Mouse (Mus musculus) hindbrain, embryonic 16.5 days (tissue): Measurements from ENCODE around the gene Gm1110. TPM values are rescaled to one million over a fixed set of nuclear protein-coding genes. Genes with fewer than 3 reads are reported as not detected.
A peak's percentile ranks its signal among the peaks of the same experiment; 100 is the strongest.
"Not testable (repeated sequence)": the region's sequence is repeated elsewhere in the genome, so short reads cannot be mapped to it uniquely, and the experiment has no call there.

ENCODE experiments used
- ATAC-seq: fragments of 200-750 bp; cut with Nextera tagmentation; 2 replicates; pipeline ENCODE4 v1.8.0; 2017; ENCODE audit warnings: moderate TSS enrichment, moderate library complexity
- H3K27ac ChIP-seq: fragments of 300-500 bp; sonication (generic); 2 replicates; pipeline ENCODE4 v1.5.1; 2014; ENCODE audit warnings: low read depth, mild to moderate bottlenecking, control low read depth, low read length, moderate library complexity
- H3K27me3 ChIP-seq: fragments of 300-500 bp; sonication (generic); replicated peaks from 2 replicates; pipeline ENCODE4 v1.6.1; 2014; ENCODE audit warnings: low read length; ENCODE audit not compliant: control insufficient read depth, insufficient read depth
- H3K36me3 ChIP-seq: fragments of 300-500 bp; sonication (generic); 2 replicates; pipeline ENCODE4 v1.6.1; 2014; ENCODE audit warnings: mild to moderate bottlenecking, low read length, moderate library complexity, mixed read lengths; ENCODE audit not compliant: control insufficient read depth, insufficient read depth
- H3K4me1 ChIP-seq: fragments of 300-500 bp; sonication (generic); 2 replicates; pipeline ENCODE4 v1.6.1; 2014; ENCODE audit warnings: low read depth, low read length; ENCODE audit not compliant: control insufficient read depth, insufficient read depth
- H3K4me2 ChIP-seq: fragments of 300-500 bp; sonication (generic); 2 replicates; pipeline ENCODE4 v1.6.1; 2014; ENCODE audit warnings: mild to moderate bottlenecking, low read length, control low read depth, moderate library complexity
- H3K4me3 ChIP-seq: fragments of 300-500 bp; sonication (generic); 2 replicates; pipeline ENCODE4 v1.5.1; 2014; ENCODE audit warnings: mild to moderate bottlenecking, low read length, control low read depth, moderate library complexity
- H3K9ac ChIP-seq: fragments of 300-500 bp; sonication (generic); 2 replicates; pipeline ENCODE4 v1.6.1; 2014; ENCODE audit warnings: low read depth, mild to moderate bottlenecking, control low read depth, low read length, moderate library complexity
- H3K9me3 ChIP-seq: fragments of 300-500 bp; sonication (generic); 2 replicates; pipeline ENCODE4 v1.6.1; 2014; ENCODE audit warnings: mild to moderate bottlenecking, low read length, moderate library complexity; ENCODE audit not compliant: control insufficient read depth
- WGBS: fragments of 180-500 bp; shearing (Covaris S2); extraction: QIAGEN DNeasy Blood & Tissue Kit; methylation state at CpG from one replicate; pipeline ENCODE4 v1.1.7; 2014; 5-methylcytosine and 5-hydroxymethylcytosine counted together
- polyA plus RNA-seq: library from polyadenylated mRNA; unstranded; fragments of >200 nt; fragmentation: Nextera tagmentation; extraction: Ambion mirVana; gene quantifications from 2 replicates; pipeline ENCODE4 v1.2.1, GENCODE M21; 2015

The Gm1110 gene
- polyA plus RNA-seq, result 0.30 and 0.48 TPM in 2 replicates

DNA sequence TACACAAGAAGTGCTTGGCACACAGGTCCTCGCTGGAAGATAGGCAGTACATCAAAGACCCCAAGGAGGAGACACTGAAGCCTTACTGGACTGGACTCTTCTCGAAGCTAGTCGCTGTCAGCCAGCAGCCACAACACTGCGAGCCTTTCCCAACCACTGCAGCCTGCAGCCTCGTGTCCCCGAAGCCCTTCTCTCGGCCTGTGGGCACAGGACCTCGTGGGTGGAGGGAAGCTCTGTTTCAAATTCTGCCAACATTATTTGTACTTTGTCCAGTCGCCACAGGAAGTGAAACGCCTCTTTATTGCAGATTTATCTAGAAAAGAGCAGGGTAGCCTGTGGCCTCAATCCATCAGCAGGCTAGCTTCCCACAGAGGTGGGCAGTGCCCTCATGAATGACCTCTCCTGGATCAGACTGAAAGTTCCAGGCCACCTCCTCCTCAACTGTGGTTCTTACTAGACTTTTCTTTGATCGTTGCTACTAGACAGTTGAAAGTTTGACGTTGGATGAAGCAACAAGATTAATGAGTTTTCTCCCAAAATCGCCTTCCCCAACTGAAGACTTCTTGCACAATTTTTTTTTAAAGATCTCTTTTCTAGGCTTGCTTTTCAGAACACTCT, at the start of gene Gm1110:
TSS of gene Gm1110 (minus strand) at position 203 of the 618 bp plus-strand sequence.
- Histone ChIP-seq H3K36me3 (no peaks in the 10 kb centered on the region), H3K27me3 (no peaks in the 10 kb centered on the region), H3K4me1 (no peaks in the 10 kb centered on the region), H3K9me3 (no peaks in the 10 kb centered on the region), H3K4me3 (no peak within 1 kb of the TSS), H3K9ac (no peak within 1 kb of the TSS), H3K4me2 (no peak within 1 kb of the TSS), H3K27ac (no peak within 1 kb of the TSS)
- no peak for ATAC-seq
- WGBS, result 76% methylated on average over 13 of the region's 13 CpGs

DNA sequence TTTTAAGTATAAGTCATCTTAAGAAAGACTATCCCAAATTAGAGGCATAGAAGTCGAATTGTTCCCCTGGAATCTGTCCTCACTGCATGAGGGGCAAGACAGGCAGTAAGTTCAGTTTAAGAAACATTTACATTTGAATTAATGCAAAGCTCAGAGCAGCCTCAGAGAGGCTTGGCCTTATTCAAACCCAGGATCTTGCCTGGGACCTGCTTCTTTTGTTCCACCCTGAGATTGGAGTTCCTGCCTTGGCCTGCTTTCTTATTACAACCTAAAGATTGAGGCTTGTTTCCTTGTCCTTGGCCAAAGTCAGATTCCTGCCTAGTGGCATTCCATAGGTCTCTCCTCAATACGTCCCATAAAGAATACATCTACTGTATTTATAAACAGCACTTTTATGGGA, 24.9 kb upstream of the Gm1110 start:
- H3K27ac ChIP-seq, result no peak overlapping the region
- 72% methylated on average over 2 of the region's 2 CpGs for WGBS
- 0 out of 2 replicates have a peak, but pooled peaks cover 3% of the 10 kb centered on the region for H3K9me3 ChIP-seq
- no peaks in the 10 kb centered on the region for H3K4me1 ChIP-seq
- ATAC-seq, result no peak
- H3K4me2 ChIP-seq, result no peak overlapping the region
- no peak overlapping the region for H3K4me3 ChIP-seq
- no peaks in the 10 kb centered on the region for H3K36me3 ChIP-seq
- no peaks in the 10 kb centered on the region for H3K27me3 ChIP-seq
- H3K9ac ChIP-seq, result no peak overlapping the region

- Histone ChIP-seq H3K36me3 (no peaks in the 10 kb centered on the region), H3K4me1 (no peaks in the 10 kb centered on the region), H3K4me3 (no peak overlapping the region), H3K9me3 (no peaks in the 10 kb centered on the region), H3K4me2 (no peak overlapping the region), H3K27me3 (no peaks in the 10 kb centered on the region), H3K9ac (no peak overlapping the region), H3K27ac (no peak overlapping the region)
- WGBS, result 48% methylated on average over 3 of the region's 3 CpGs
- no peak for ATAC-seq
Measured at GRCm38 (mm10) chr9:26924146-26924545, 1.2 kb upstream of the Gm1110 start.

- no peaks in the 10 kb centered on the region for H3K4me1 ChIP-seq
- no peaks in the 10 kb centered on the region for H3K9me3 ChIP-seq
- H3K4me2 ChIP-seq, result no peak overlapping the region
- H3K9ac ChIP-seq, result no peak overlapping the region
- no peak overlapping the region for H3K27ac ChIP-seq
- H3K27me3 ChIP-seq, result no peaks in the 10 kb centered on the region
- no peaks in the 10 kb centered on the region for H3K36me3 ChIP-seq
- ATAC-seq, result no peak
- WGBS, result 94% methylated on average over 2 of the region's 2 CpGs
- H3K4me3 ChIP-seq, result no peak overlapping the region
Measured at GRCm38 (mm10) chr9:26919778-26920177, 3.1 kb downstream of the Gm1110 start.

DNA sequence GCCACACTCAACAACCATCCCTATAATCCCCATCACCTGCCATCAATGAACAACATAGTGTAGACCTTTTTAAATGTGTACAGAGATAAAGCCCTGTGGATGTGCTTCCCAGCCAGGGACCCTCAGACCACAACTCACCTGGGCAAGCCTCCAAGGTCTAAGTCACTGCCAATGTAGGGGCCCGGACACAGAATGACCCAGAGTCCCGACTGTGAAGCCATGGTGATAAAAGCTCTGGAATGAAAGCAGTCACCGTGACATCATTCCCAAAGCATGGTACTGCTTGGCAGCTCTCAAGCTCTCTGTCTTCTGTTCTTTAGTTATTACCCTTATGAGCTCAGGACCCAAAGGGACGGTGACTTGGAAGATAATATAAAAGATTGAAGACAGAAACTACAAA, 9.8 kb downstream of the Gm1110 start:
- no peak overlapping the region for H3K4me2 ChIP-seq
- no peaks in the 10 kb centered on the region for H3K9me3 ChIP-seq
- no peak overlapping the region for H3K27ac ChIP-seq
- H3K9ac ChIP-seq, result no peak overlapping the region
- no peak overlapping the region for H3K4me3 ChIP-seq
- H3K4me1 ChIP-seq, result no peaks in the 10 kb centered on the region
- no peaks in the 10 kb centered on the region for H3K36me3 ChIP-seq
- ATAC-seq, result peak; percentile 54; the same call in 1 of the 2 replicates
- H3K27me3 ChIP-seq, result no peaks in the 10 kb centered on the region
- 58% methylated on average over 4 of the region's 4 CpGs for WGBS

DNA sequence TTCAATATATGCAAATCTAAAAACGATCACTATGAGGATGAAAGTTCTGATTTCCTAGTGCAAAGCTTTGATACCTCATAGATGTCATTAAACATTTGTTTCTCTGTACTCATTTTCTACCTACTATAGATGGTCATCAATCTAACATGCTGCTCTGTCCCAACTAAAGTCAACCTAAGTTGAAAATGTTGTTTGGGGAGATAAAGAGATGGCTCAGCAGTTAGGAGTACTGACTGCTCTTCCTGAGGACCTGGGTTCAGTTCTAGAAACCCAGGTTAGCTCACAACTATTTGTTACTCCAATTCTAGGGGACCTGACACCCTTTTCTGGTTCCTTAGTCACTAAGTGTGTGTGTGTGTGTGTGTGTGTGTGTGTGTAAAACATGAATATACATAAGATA, 11.7 kb downstream of the Gm1110 start:
- Histone ChIP-seq H3K27ac (no peak overlapping the region), H3K9ac (no peak overlapping the region), H3K9me3 (no peaks in the 10 kb centered on the region), H3K4me3 (no peak overlapping the region), H3K4me2 (no peak overlapping the region), H3K4me1 (no peaks in the 10 kb centered on the region), H3K27me3 (no peaks in the 10 kb centered on the region), H3K36me3 (no peaks in the 10 kb centered on the region)
- WGBS, result 81% methylated on average over 1 of the region's 1 CpGs
- no peak for ATAC-seq

- not testable (repeated sequence) for H3K4me3 ChIP-seq, H3K27ac ChIP-seq, H3K27me3 ChIP-seq, H3K4me1 ChIP-seq, H3K4me2 ChIP-seq, H3K9ac ChIP-seq, H3K36me3 ChIP-seq, H3K9me3 ChIP-seq, ATAC-seq
- 77% methylated on average over 7 of the region's 7 CpGs for WGBS
Measured at GRCm38 (mm10) chr9:26869856-26870255, 53.1 kb downstream of the Gm1110 start.

DNA sequence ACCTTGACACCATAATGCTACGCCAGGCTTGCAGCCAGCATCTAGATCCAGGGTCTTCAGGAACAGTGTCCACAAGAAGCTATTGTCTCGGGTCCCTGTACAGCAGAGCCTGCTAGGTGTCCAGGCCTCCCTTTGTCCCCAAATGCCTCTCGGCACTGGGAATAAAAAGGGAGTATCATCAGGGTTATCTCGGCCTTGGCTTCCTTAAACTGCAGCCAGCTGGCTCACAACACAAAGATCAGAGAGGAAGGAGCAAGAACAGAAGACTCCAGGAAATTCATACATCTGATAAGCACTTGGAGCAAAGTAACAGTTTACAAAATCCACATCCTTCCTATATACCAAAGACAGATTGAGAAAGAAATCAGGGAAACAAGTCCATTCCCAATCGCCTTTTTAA, 62.2 kb downstream of the Gm1110 start, which contains the start of gene Glb1l3:
TSS of gene Glb1l3 (minus strand) at position 140 of the 400 bp plus-strand sequence.
- Histone ChIP-seq H3K36me3 (no peaks in the 10 kb centered on the region), H3K27me3 (no peaks in the 10 kb centered on the region), H3K27ac (no peak within 1 kb of the TSS), H3K4me3 (no peak within 1 kb of the TSS), H3K4me1 (no peaks in the 10 kb centered on the region), H3K4me2 (no peak within 1 kb of the TSS), H3K9ac (no peak within 1 kb of the TSS), H3K9me3 (no peaks in the 10 kb centered on the region)
- WGBS, result 85% methylated on average over 5 of the region's 5 CpGs
- no peak for ATAC-seq

GRCm38 (mm10) chr9:26831089-26831488, 91.8 kb downstream of the Gm1110 start:
- whole genome bisulfite sequencing, result 84% methylated on average over 3 of the region's 3 CpGs
- Histone ChIP-seq H3K4me2 (no peak overlapping the region), H3K9me3 (no peaks in the 10 kb centered on the region), H3K27me3 (no peaks in the 10 kb centered on the region), H3K9ac (no peak overlapping the region), H3K27ac (no peak overlapping the region), H3K4me1 (no peaks in the 10 kb centered on the region), H3K36me3 (no peaks in the 10 kb centered on the region), H3K4me3 (no peak overlapping the region)
- no peak for ATAC-seq
